ENCODE assay signal across 8 mouse cellular contexts in genomic region chr16:84879146-84879545, GRCm38 (mm10). TPM values are rescaled to one million over a fixed set of nuclear protein-coding genes. Genes with fewer than 3 reads are reported as not detected.
A peak's percentile ranks its signal among the peaks of the same experiment; 100 is the strongest.
DNase-seq lines count a peak whose midpoint lies in the region; ATAC-seq and TF ChIP-seq lines count a peak whose summit lies in the region.

No protein-coding gene starts in this region.

- peak; percentile 82 for TF ChIP-seq CTCF in midbrain, postnatal 0 days (IDR thresholded peaks at IDR 0.05)

- no peaks in the 10 kb centered on the region for H3K9me3 ChIP-seq in liver, embryonic 12.5 days (replicated peaks)
- no peaks in the 10 kb centered on the region for H3K9me3 ChIP-seq in forebrain, embryonic 11.5 days (ENCODE audit: control insufficient read depth, low read length)
- no peaks in the 10 kb centered on the region for H3K9me3 ChIP-seq in midbrain, postnatal 0 days (ENCODE audit: low read length)

- intact Hi-C loops in heart, postnatal 14 days (cut with DNase I), result loop anchor here (2.0 to 5.0 kb wide), 2 partner anchors 144 to 798 kb away; partner anchors contain the start of gene Mrpl39

- no peak overlapping the region for H3K27ac ChIP-seq in liver, embryonic 12.5 days
- H3K27ac ChIP-seq in forebrain, embryonic 11.5 days (ENCODE audit: low read depth, low read length), result no peak overlapping the region
- no peak overlapping the region for H3K27ac ChIP-seq in midbrain, postnatal 0 days (ENCODE audit: low read depth, low read length)

- no peak overlapping the region for H3K9ac ChIP-seq in liver, embryonic 12.5 days
- H3K9ac ChIP-seq in forebrain, embryonic 11.5 days (ENCODE audit: low read length), result no peak overlapping the region
- no peak overlapping the region for H3K9ac ChIP-seq in midbrain, postnatal 0 days (replicated peaks; ENCODE audit: low read length, poor library complexity, severe bottlenecking)

- no peaks in the 10 kb centered on the region for H3K4me1 ChIP-seq in liver, embryonic 12.5 days
- no peaks in the 10 kb centered on the region for H3K4me1 ChIP-seq in forebrain, embryonic 11.5 days (replicated peaks; ENCODE audit: control insufficient read depth, insufficient read depth, low read length)
- no peaks in the 10 kb centered on the region for H3K4me1 ChIP-seq in midbrain, postnatal 0 days (ENCODE audit: insufficient read depth, low read length)

- ATAC-seq in liver, embryonic 12.5 days, result no peak
- peak; percentile 42; the same call in 1 of the 2 replicates for ATAC-seq in forebrain, embryonic 11.5 days (replicated peaks; ENCODE audit: low FRiP score)
- ATAC-seq in midbrain, postnatal 0 days (ENCODE audit: low FRiP score), result no peak

- 18% methylated on average over 5 of the region's 5 CpGs for WGBS in liver, embryonic 12.5 days (ENCODE audit: insufficient replicate concordance)
- 28% methylated on average over 5 of the region's 5 CpGs for whole genome bisulfite sequencing in forebrain, embryonic 11.5 days
- WGBS in midbrain, postnatal 0 days, result 24% methylated on average over 5 of the region's 5 CpGs

- H3K36me3 ChIP-seq in liver, embryonic 12.5 days, result no peaks in the 10 kb centered on the region
- H3K36me3 ChIP-seq in forebrain, embryonic 11.5 days (ENCODE audit: control insufficient read depth, insufficient read depth, low read length), result no peaks in the 10 kb centered on the region
- H3K36me3 ChIP-seq in midbrain, postnatal 0 days (ENCODE audit: insufficient read depth, low read length), result no peaks in the 10 kb centered on the region

- no peak overlapping the region for H3K4me3 ChIP-seq in liver, embryonic 12.5 days
- H3K4me3 ChIP-seq in forebrain, embryonic 11.5 days (ENCODE audit: low read depth, low read length), result no peak overlapping the region
- no peak overlapping the region for H3K4me3 ChIP-seq in midbrain, postnatal 0 days (ENCODE audit: low read depth, low read length)

- H3K27me3 ChIP-seq in liver, embryonic 12.5 days (replicated peaks), result no peaks in the 10 kb centered on the region
- H3K27me3 ChIP-seq in forebrain, embryonic 11.5 days (ENCODE audit: control insufficient read depth, insufficient read depth, low read length), result no peaks in the 10 kb centered on the region
- H3K27me3 ChIP-seq in midbrain, postnatal 0 days (ENCODE audit: insufficient read depth, low read length), result no peaks in the 10 kb centered on the region

- no peak overlapping the region for H3K4me2 ChIP-seq in liver, embryonic 12.5 days
- no peak overlapping the region for H3K4me2 ChIP-seq in forebrain, embryonic 11.5 days (ENCODE audit: low read depth, low read length, severe bottlenecking)
- H3K4me2 ChIP-seq in midbrain, postnatal 0 days (ENCODE audit: low read depth, low read length, poor library complexity, severe bottlenecking), result no peak overlapping the region

- peak; percentile 57 for DNase-seq in liver
- DNase-seq in c-Kit-positive CD71-negative TER-119-negative erythroid progenitor cells, embryonic 14.5 days (ENCODE audit: low read depth), result peak; percentile 46
- peak; percentile 82 for DNase-seq in forebrain, embryonic 11.5 days (ENCODE audit: low spot score)
- peak; percentile 66 to 84 for DNase-seq in heart, postnatal 14 days
- peak; percentile 19 to 70 for DNase-seq in left cerebral cortex, adult 9 months (ENCODE audit: low spot score in 2 of 2)
- peak; percentile 61 for DNase-seq in midbrain, postnatal 0 days (ENCODE audit: low spot score)
- DNase-seq in spleen, postnatal 4 days (ENCODE audit: low spot score in 2 of 2), result peak; percentile 53 to 83

RNA-seq across cellular contexts. Expression of gene Atp5j, which starts 43.7 kb away (rescaled TPM):
- polyA plus RNA-seq in liver, embryonic 12.5 days (2016; fragmentation: Nextera tagmentation; extraction: Ambion mirVana), result 548 and 558 TPM in 2 replicates
- 744 and 785 TPM in 2 replicates for polyA plus RNA-seq in forebrain, embryonic 11.5 days (2014; fragmentation: Nextera tagmentation; extraction: Ambion mirVana)
- 1,000 to 10,000 TPM; 1,607 to 1,650 TPM for total RNA-seq in heart, postnatal 14 days (2021)
- 124 and 125 TPM in 2 replicates for total RNA-seq in midbrain, postnatal 0 days (2014; rRNA removed)
- 880 and 907 TPM in 2 replicates for polyA plus RNA-seq in midbrain, postnatal 0 days (2015; fragmentation: Nextera tagmentation; extraction: Ambion mirVana)

RNA-seq across cellular contexts. Expression of gene Gabpa, which starts 44.4 kb away (rescaled TPM):
- 26.0 and 26.2 TPM in 2 replicates for polyA plus RNA-seq in liver, embryonic 12.5 days (2016; fragmentation: Nextera tagmentation; extraction: Ambion mirVana)
- 45.7 and 46.3 TPM in 2 replicates for polyA plus RNA-seq in forebrain, embryonic 11.5 days (2014; fragmentation: Nextera tagmentation; extraction: Ambion mirVana)
- 10 to 100 TPM; 41.5 to 43.8 TPM for total RNA-seq in heart, postnatal 14 days (2021)
- 17.9 and 22.6 TPM in 2 replicates for total RNA-seq in midbrain, postnatal 0 days (2014; rRNA removed)
- polyA plus RNA-seq in midbrain, postnatal 0 days (2015; fragmentation: Nextera tagmentation; extraction: Ambion mirVana), result 7.8 and 8.5 TPM in 2 replicates
